Mouse (Mus musculus) lung, postnatal 0 days (tissue): ENCODE data around the gene Ell2.

Source experiments
- CTCF ChIP-seq: IDR thresholded peaks from 2 replicates; pipeline ENCODE4 v1.5.1; 2016; ENCODE audit warnings: antibody characterized with exemption, mild to moderate bottlenecking
- EP300 ChIP-seq: IDR thresholded peaks from 2 replicates; pipeline ENCODE4 v1.6.1; 2016; ENCODE audit warnings: antibody characterized with exemption, mild to moderate bottlenecking, control low read depth

- TF ChIP-seq EP300 (no peak), CTCF (no peak)
Measured at GRCm38 (mm10) chr13:75717638-75718302, 11.2 kb downstream of the Ell2 start.
